Mouse (Mus musculus) T-helper 17 cell (primary cell): ENCODE data around the gene Olfr1420.

Experiments used
- in situ Hi-C, 2 experiments: fragments of 300-600 bp; cut with MboI, MseI; formaldehyde crosslinking; loops; 1 replicate in 1 of 2; 2 replicates in 1 of 2; pipeline ENCODE4 v1.15.1; 2025; ENCODE audit warnings: high pct_unique_total_duplicates in 2 of 2

The Olfr1420 gene

DNA sequence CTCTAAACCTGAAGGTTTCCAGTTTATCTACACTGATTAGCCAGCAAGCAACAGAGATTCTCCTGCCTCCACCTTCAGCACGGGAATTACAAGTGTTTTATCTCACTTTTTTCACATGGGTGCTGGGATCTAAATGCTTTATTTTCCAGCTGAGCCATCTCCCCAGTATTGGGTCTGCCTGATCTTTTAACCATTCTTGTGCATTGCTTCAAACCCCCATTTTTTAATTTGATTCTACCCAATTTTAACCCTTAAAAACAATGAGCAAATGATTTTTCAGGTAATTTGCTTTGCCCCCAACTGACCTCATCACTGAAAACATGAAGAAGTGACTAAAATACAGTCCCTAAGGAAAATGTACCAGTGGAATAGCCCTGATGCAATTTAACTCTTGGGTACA is at the start of gene Olfr1420:
TSS of gene Olfr1420 (plus strand) at position 301 of the 400 bp plus-strand sequence.
- in situ Hi-C loops = loop anchor here in 1 of 2 experiments (25.0 kb wide), 1 partner anchor 526 kb away; the partner anchor contains the start of gene Olfr1441

DNA sequence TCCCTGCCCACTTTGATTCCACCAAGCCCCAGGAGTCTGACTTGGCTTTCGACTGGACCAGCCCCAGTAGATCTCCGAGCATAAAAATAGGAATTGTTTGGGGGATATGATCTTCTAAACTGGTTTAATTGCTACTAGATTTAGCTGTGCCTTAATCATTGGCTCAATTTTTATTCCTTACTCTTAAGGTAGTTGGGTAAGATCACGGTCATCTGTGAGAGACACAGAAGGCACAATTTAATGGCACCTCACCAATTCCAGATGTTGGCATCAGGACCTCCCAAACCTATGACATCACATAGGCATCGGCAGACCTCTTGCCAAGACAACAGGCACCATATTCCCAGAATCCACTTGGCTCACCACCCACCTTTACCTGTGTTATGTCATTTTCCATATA is 47.2 kb upstream of the Olfr1420 start, which contains the start of gene Olfr1417:
TSS of gene Olfr1417 (minus strand) at position 101 of the 400 bp plus-strand sequence.
- in situ Hi-C loops = no loop called here

- in situ Hi-C loops = no loop called here
These were observed 40.0 kb upstream of the Olfr1420 start for GRCm38 (mm10) chr19:11846333-11846732.

DNA sequence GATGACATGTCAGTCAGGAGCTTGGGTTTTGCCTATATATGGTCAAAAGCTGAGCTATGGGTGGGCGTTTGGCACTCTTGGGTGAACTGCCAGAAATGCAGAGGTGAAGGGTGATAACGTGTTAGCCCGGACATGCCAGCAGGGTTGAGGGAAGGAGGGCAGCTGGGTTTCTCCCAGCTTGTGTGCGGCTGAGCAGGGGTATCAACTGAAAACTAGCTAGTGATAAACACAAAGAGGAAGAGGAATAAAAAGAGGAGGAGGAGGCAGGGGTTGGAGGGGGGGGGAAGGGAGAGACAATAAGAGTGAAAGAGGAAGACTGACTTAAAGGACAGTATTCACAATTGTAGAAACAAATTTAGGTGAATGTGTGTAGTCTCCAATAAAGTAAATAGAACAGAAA is 33.7 kb upstream of the Olfr1420 start:
- in situ Hi-C loops = no loop called here

- in situ Hi-C loops = no loop called here
These were observed 31.5 kb upstream of the Olfr1420 start for GRCm38 (mm10) chr19:11854821-11855220.

GRCm38 (mm10) chr19:11856506-11856905 is 29.9 kb upstream of the Olfr1420 start:
- in situ Hi-C loops = no loop called here

DNA sequence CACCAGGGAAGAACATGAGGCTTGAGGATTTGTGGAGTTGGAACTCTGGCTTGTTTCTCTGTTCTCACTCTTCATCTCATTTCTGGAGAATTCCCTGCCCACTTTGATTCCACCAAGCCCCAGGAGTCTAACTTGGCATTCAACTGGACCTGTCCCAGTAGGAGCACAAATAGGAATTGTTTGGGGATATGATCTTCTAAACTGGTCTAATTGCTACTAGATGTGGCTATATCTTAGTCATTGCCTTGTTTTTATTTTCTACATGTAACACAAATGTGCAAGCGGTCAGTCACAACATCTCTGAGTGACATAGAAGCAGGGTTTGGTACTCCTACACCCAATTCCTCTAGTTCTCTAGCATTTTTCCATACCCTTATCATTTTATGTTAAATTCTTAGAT is 25.4 kb upstream of the Olfr1420 start, which contains the start of gene Olfr1418:
TSS of gene Olfr1418 (minus strand) at position 101 of the 400 bp plus-strand sequence.
- in situ Hi-C loops = loop anchor here in 1 of 2 experiments (10.0 kb wide), 1 partner anchor 536 kb away; no protein-coding TSS in a partner anchor

DNA sequence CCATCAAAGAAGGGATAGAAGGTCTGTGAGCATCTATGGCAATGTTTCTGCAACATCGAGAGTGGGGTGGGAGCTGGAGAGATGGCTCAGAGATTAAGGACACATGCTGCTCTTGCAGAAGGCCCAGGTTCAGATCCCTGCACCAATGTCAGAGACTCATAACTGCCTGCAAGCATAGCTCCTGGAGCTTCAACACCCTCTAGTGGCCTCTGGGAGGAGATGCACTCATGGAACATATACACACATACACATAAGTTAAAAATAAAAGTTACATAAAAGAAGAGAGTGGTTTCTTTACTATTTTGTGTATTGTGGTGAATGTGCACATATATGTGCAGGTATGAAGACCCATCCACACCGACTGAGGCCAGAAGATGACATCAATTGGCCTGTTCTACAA is 18.5 kb upstream of the Olfr1420 start:
- in situ Hi-C loops = loop anchor here in 1 of 2 experiments (10.0 kb wide), 1 partner anchor 543 kb away; no protein-coding TSS in a partner anchor

- in situ Hi-C loops = loop anchor here in 1 of 2 experiments (25.0 kb wide), 1 partner anchor 537 kb away; the partner anchor contains the start of gene Olfr1441
These were observed 11.4 kb upstream of the Olfr1420 start, which contains the start of gene Olfr1419 for GRCm38 (mm10) chr19:11875006-11875405. Gene Olfr1419, minus strand, starts transcription at chr19:11875106.

DNA sequence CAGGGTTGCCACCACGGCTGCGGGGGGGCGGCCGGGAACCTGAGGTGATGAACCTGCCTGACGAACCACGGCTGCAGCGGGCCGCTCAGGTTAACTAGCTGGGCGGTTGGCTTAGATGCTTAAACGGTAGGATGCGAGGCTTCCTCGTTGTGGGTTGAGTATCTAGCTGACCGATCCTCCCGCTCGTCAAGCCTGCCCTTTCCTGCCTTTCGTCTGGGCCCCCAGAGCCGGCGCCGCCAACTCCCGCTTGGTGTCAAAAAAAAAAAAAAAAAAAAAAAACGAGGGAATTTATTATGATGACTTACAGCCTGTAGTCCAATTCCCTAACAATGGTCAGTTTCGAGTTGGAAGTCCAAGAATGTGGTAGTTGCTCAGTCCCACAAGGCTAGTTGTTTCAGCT is 8.0 kb upstream of the Olfr1420 start:
- in situ Hi-C loops = loop anchor here in 1 of 2 experiments (25.0 kb wide), 1 partner anchor 534 kb away; the partner anchor contains the start of gene Olfr1441

- in situ Hi-C loops = loop anchor here in 1 of 2 experiments (10.0 kb wide), 1 partner anchor 136 kb away; the partner anchor contains the start of gene Mrpl16
These were observed 24.7 kb downstream of the Olfr1420 start for GRCm38 (mm10) chr19:11911021-11911420.

GRCm38 (mm10) chr19:11911603-11912002 is 25.2 kb downstream of the Olfr1420 start:
- in situ Hi-C loops = loop anchor here in 1 of 2 experiments (10.0 kb wide), 1 partner anchor 137 kb away; the partner anchor contains the start of gene Mrpl16

DNA sequence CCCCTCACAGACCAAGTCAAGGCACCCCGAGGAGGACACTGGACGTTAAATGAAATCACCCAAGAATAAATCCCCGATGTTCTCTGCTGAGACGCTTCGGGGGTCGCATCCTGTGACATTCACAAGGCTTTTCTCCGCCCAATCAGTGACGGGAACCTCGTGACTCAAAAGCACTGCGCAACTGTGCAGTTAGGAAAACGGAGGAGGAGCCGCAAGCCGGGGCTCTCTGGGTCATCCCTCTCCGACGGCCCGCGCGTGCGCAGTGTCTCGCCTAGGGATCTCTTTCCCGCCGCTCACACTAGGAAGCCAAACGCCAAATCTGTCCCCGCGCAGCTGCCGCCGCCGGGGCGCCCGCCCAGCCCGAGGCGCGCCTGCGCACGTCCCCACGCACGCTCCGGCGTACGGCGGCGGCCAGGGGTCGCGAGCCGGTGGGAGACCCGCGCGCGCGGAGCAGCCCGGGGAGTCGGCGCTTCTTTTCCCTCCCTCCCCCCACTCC is 25.7 kb downstream of the Olfr1420 start, which contains the start of gene Patl1:
TSS of gene Patl1 (plus strand) at position 363 of the 496 bp plus-strand sequence.
- in situ Hi-C loops = loop anchor here in 1 of 2 experiments (10.0 kb wide), 1 partner anchor 137 kb away; the partner anchor contains the start of gene Mrpl16

DNA sequence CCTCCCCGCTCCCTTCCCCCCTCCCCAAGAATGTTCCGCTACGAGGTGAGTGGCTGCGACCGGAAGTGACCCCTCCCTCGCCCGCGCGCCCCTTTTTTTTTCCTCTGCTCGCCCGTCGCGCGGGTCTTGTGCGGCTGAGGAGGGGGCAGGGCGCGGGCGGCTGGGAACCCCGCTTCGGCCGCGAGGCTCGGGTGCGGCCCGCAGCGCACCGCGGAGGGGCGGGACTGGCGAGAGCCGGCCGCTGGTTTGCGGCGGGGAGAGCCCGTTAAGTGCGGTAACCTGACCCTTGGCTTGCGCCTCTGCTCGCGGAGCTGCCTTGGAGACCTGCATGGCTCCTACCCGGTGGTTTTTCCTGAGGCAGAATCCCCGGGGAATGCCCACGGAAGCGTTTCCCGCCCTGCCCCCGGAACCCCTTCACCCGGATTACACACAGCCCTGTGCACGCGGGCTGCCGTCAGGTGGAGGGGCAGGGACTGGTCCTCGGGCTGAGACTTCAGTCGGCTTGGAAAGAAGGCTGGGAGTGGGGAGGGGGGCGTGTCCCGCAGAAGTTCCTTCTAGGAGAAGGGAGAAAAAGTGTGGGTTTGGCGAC is 26.3 kb downstream of the Olfr1420 start:
- in situ Hi-C loops = loop anchor here in 1 of 2 experiments (10.0 kb wide), 1 partner anchor 138 kb away; the partner anchor contains the start of gene Mrpl16

DNA sequence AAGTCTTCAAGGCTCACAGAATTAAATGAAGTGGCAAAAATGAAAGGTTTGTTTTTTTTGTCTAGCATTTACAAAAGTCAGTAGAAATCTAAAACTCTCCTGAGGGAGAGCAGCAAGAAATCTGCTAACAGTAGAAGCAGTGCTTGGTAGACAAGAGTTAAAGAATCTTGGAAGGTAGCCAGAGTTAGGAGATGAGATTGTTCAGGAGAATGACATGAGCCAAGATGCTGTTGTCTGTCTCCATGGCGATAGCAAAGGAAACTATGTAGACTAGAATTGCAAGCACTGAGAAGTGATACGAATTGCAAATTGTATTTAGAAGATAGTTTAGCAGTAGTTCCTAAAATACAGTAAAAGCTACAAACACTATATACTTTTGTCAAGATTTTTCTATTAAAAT is 29.4 kb downstream of the Olfr1420 start:
- in situ Hi-C loops = loop anchor here in 1 of 2 experiments (10.0 kb wide), 1 partner anchor 141 kb away; the partner anchor contains the start of gene Mrpl16

DNA sequence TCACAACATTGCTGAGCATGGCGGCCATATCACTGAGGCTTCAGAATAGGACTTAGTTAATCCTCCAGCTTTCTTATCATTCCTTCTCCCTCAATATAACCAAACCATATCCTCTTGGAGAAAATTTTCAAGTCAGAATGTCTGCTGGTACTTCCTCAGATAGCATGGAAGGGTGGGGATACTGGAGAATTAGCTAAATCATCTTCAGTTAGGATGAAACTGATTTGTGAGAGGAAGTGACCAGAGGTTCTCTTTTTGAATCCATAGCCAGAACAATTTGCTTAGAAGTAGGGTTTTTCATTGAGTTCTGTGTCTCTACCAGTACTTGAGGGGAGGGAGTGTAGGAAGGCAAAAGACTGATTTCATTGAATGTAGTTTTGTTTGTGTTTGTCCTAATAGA is 35.7 kb downstream of the Olfr1420 start:
- in situ Hi-C loops = loop anchor here in 1 of 2 experiments (10.0 kb wide), 1 partner anchor 147 kb away; the partner anchor contains the start of gene Mrpl16

DNA sequence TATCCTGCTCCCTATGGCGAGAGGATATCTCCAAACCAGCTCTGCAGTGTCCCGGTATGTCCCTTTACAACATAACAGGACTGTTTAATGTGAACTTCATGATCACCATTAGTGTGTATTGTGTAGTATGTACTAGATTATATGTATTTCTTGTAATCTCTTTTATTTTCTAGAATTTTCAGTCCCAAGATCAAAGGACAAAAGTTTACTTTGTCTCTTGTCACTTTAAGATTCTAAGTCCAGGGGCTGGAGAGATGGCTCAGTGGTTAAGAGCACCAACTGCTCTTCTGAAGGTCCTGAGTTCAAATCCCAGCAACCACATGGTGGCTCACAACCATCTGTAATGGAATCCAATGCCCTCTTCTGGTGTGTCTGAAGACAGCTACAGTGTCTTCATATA is 36.1 kb downstream of the Olfr1420 start:
- in situ Hi-C loops = loop anchor here in 1 of 2 experiments (10.0 kb wide), 1 partner anchor 148 kb away; the partner anchor contains the start of gene Mrpl16

DNA sequence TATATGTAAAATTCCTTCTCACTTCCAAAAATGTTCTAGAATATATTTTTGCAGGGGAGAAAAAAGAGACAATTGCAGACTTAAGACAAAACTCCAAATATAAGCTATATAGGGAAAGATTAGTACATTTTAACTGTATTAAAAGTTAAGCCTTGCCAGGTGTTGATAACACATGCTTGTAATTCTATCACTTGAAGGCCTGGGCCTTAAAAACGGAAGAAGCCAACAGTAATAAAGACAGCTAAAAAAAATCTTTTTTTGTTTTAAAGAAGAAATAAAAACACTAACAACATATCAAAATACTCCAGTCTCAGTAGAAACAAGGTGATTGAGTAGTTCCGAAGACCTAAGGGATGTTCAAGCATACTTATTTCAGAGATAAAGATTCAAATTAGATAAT is 40.0 kb downstream of the Olfr1420 start:
- in situ Hi-C loops = loop anchor here (5.0 to 25.0 kb wide), 4 partner anchors 152 to 1389 kb away; partner anchors contain the start of genes Cpsf7 (in 1 of the 2), Ddb1 (in 1 of the 2), Mrpl16 (in 1 of the 2) and Sdhaf2 (in 1 of the 2)

DNA sequence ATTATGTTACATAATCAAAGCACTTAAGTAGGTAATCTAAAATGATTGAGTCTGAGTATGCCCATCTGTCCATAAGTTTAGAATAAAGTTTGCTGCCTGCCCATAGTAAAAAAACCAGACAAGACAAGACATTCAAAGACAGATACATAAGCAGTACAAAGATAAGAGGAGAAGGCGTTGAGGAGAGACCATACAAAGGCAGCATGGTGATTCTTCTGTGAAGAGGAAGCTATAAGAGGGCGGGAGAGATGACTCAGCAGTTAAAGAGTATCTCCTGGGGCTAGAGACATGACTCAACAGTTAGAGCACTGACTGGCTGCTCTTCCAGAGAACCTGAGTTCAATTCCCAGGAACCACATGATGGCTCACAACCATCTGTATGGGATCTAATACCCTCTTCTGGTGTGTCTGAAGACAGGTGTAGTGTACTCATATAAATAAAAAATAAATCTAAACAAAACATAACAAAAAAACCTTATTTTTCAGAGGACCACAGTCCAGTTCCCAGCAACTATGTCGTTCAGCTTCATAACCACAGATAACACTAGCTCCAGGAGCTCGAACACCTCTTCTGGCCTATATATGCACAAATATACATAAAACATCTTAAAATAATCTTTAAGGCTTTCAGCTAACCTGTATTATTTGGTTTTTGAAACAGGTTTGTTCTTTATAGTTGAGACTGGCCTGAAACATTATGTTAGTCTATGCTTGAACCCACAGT is 41.8 kb downstream of the Olfr1420 start:
- in situ Hi-C loops = loop anchor here (5.0 to 25.0 kb wide), 4 partner anchors 153 to 1391 kb away; partner anchors contain the start of genes Cpsf7 (in 1 of the 2), Ddb1 (in 1 of the 2), Mrpl16 (in 1 of the 2) and Sdhaf2 (in 1 of the 2)

GRCm38 (mm10) chr19:11946460-11946859 is 60.1 kb downstream of the Olfr1420 start:
- in situ Hi-C loops = loop anchor here (25.0 kb wide), 2 partner anchors 1334 to 1409 kb away; partner anchors contain the start of genes Cpsf7 (in 1 of the 2), Ddb1 (in 1 of the 2), Sdhaf2 (in 1 of the 2) and Tkfc (in 1 of the 2)
